Mouse (Mus musculus): ENCODE data around the gene Zfp874a. TPM values are rescaled to one million over a fixed set of nuclear protein-coding genes. Genes with fewer than 3 reads are reported as not detected.

The Zfp874a gene
- polyA plus RNA-seq (2014; fragmentation: Nextera tagmentation; extraction: Ambion mirVana): 8.8 and 9.0 TPM in 2 replicates

DNA sequence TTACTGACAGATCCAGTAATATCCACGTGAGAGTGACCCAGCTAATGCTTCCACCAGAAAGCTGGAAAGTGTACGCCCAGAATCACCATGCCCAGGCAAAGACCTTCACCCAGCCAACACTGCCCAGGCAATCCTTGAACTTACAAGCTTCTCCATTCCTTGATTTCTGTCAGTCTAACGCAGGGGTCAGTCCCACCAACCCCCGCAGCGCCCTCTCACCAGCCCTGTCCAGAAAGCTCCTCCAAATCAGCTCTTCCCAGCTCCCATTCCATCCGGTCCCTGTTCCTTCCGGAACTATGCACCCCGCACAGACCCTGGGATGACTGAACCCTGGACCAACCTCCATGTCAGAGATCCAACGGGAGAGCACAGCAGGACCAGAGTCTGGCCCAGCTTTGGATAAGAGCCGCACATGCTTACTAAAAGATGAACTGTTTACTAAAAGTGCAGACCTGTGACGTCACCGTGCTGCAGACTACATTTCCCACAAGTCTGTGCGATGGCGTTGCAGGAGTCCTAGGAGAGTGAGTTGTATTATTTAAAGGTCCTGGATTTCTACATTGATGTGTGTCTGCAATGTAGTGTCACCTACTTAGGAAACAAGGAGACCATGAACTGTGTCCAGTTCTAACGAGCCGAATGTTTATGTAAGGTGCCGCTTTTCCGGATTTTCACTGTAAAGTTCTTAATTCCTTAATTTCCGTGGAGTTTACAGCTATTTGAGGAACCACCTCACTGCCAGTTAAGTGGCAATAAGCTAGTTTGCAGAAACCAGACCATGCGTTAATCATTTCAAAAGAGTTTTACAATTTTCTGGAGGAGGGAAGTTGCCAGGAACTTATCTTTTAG is at the start of gene Zfp874a:
Gene Zfp874a, minus strand, starts transcription at position 453 of the 849 bp plus-strand sequence.
- H3K36me3 ChIP-seq (ENCODE audit: control insufficient read depth, insufficient read depth, low read length): peaks cover 13% of the 10 kb centered on the region
- DNase-seq (ENCODE audit: low spot score): peak; percentile 91
- H3K9ac ChIP-seq (ENCODE audit: low read length): peak within 1 kb of the TSS; percentile 48
- peak within 1 kb of the TSS; percentile 77 for H3K4me2 ChIP-seq (ENCODE audit: low read length)
- H3K27ac ChIP-seq (ENCODE audit: low read depth): peak within 1 kb of the TSS; percentile 6; the same call in 1 of the 2 replicates
- H3K27me3 ChIP-seq (replicated peaks; ENCODE audit: control insufficient read depth, insufficient read depth, low read length): no peaks in the 10 kb centered on the region
- peak within 1 kb of the TSS; percentile 67 for H3K4me3 ChIP-seq (ENCODE audit: low read depth, low read length)
- ATAC-seq (replicated peaks; ENCODE audit: low FRiP score, low TSS enrichment, low read depth): peak; percentile 96
- no peaks in the 10 kb centered on the region; the same call in 1 of the 2 replicates for H3K4me1 ChIP-seq (replicated peaks; ENCODE audit: control insufficient read depth, insufficient read depth, low read length)
- no peaks in the 10 kb centered on the region for H3K9me3 ChIP-seq (ENCODE audit: control insufficient read depth, low read length)
- WGBS: under 1% methylated on average over 20 of the region's 20 CpGs

- WGBS: 80% methylated on average over 1 of the region's 1 CpGs
- DNase-seq (ENCODE audit: low spot score) (no peak), ATAC-seq (replicated peaks; ENCODE audit: low FRiP score, low TSS enrichment, low read depth) (0 out of 2 replicates have a peak, but pooled peaks have one; percentile 20)
- Histone ChIP-seq H3K9me3 (ENCODE audit: control insufficient read depth, low read length) (no peaks in the 10 kb centered on the region), H3K9ac (ENCODE audit: low read length) (no peak overlapping the region), H3K27ac (ENCODE audit: low read depth) (no peak overlapping the region), H3K4me1 (replicated peaks; ENCODE audit: control insufficient read depth, insufficient read depth, low read length) (peaks cover 5% of the 10 kb centered on the region; the same call in 1 of the 2 replicates), H3K36me3 (ENCODE audit: control insufficient read depth, insufficient read depth, low read length) (no peaks in the 10 kb centered on the region), H3K4me2 (ENCODE audit: low read length) (peak overlapping the region; percentile 75), H3K4me3 (ENCODE audit: low read depth, low read length) (peak overlapping the region; percentile 86; the same call in 1 of the 2 replicates), H3K27me3 (replicated peaks; ENCODE audit: control insufficient read depth, insufficient read depth, low read length) (no peaks in the 10 kb centered on the region)
These were observed 49.5 kb upstream of the Zfp874a start for GRCm38 (mm10) chr13:67500908-67501307.

DNA sequence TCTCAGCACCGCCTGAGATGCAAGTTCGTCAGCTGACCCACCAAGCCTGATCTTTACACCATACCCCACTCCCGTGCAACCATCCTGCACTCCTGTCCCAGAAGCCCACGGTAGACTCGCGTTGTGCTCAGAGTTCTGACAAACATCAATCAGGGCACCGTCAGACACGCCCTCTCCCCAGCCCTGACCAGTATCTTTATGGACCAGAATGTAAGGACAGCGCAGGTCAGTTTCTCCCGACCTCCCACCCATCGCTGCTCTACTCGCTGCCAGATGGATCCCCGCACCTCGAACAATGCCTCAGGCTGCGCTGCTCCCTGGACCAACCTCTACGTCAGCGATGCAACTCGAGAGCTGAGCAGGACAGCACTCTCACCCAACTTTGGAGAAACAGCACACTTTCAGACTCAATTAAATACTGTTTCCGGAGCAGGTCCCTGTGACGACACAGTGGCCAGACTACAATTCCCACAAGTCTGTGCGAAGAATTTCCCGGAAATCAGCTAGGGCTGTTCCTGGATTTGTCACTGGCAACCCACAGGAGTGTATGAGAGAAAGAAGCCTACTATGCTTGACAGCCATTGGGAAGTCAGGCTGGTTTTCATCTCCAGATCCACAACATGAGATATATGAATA is 48.8 kb upstream of the Zfp874a start, which contains the start of gene Zfp58:
Gene Zfp58, minus strand, starts transcription at position 472 of the 636 bp plus-strand sequence.
- peak within 1 kb of the TSS; percentile 86 for H3K4me3 ChIP-seq (ENCODE audit: low read depth, low read length)
- peaks cover 5% of the 10 kb centered on the region; the same call in 1 of the 2 replicates for H3K4me1 ChIP-seq (replicated peaks; ENCODE audit: control insufficient read depth, insufficient read depth, low read length)
- peak within 1 kb of the TSS; percentile 63 for H3K9ac ChIP-seq (ENCODE audit: low read length)
- peak within 1 kb of the TSS; percentile 75 for H3K4me2 ChIP-seq (ENCODE audit: low read length)
- H3K36me3 ChIP-seq (ENCODE audit: control insufficient read depth, insufficient read depth, low read length): no peaks in the 10 kb centered on the region
- no peaks in the 10 kb centered on the region for H3K27me3 ChIP-seq (replicated peaks; ENCODE audit: control insufficient read depth, insufficient read depth, low read length)
- under 1% methylated on average over 22 of the region's 22 CpGs for WGBS
- peak; percentile 90 for DNase-seq (ENCODE audit: low spot score)
- ATAC-seq (replicated peaks; ENCODE audit: low FRiP score, low TSS enrichment, low read depth): peak; percentile 95
- 0 out of 2 replicates have a peak, but pooled peaks cover under 1% of the 10 kb centered on the region for H3K9me3 ChIP-seq (ENCODE audit: control insufficient read depth, low read length)
- peak within 1 kb of the TSS; percentile 40; the same call in 1 of the 2 replicates for H3K27ac ChIP-seq (ENCODE audit: low read depth)

DNA sequence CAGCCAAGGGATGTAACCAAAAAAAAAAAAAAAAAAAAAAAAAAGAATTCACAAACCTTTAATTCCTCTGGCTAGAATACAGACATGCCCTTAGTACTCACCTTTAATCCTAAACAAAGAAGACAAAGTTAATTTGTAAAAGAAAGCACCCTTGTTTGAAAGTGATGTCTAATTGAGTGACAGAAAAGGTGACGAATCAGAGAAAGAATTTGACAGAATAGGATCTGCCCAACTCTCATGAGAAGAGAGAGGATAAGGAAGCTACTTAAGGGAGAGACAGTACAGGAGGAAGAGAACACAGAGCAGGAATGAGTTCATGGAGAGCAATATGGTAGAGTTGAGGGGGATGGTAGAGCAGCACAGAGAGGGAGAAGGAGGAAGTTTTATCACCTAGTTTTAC is 44.2 kb upstream of the Zfp874a start:
- peaks cover 14% of the 10 kb centered on the region for H3K9me3 ChIP-seq (ENCODE audit: control insufficient read depth, low read length)
- 91% methylated on average over 1 of the region's 1 CpGs for WGBS
- no peak overlapping the region for H3K27ac ChIP-seq (ENCODE audit: low read depth)
- no peak overlapping the region for H3K4me2 ChIP-seq (ENCODE audit: low read length)
- peaks cover 5% of the 10 kb centered on the region; the same call in 1 of the 2 replicates for H3K4me1 ChIP-seq (replicated peaks; ENCODE audit: control insufficient read depth, insufficient read depth, low read length)
- DNase-seq (ENCODE audit: low spot score): no peak
- H3K4me3 ChIP-seq (ENCODE audit: low read depth, low read length): no peak overlapping the region
- peaks cover 41% of the 10 kb centered on the region for H3K36me3 ChIP-seq (ENCODE audit: control insufficient read depth, insufficient read depth, low read length)
- H3K9ac ChIP-seq (ENCODE audit: low read length): no peak overlapping the region
- ATAC-seq (replicated peaks; ENCODE audit: low FRiP score, low TSS enrichment, low read depth): no peak
- no peaks in the 10 kb centered on the region for H3K27me3 ChIP-seq (replicated peaks; ENCODE audit: control insufficient read depth, insufficient read depth, low read length)

DNA sequence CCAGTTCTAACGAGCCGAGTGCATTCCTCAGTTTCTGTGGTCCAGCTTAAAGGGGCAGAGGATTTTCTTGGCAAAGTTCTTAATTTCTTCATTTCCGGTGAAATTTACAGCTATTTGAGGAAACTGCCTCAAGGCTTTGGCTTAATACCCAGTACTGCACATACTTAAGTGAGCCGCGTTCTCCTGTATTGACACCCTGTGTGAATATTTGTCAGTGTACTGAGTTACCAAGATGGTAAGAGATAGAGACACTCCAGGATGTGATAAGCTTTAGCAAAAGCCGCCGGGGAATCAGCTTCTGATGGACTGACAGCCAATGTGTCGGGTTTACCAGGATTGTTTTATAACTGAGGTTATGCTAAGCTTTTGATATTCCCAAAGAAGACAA is 33.0 kb upstream of the Zfp874a start:
- peak; percentile 18; the same call in 1 of the 2 replicates for ATAC-seq (replicated peaks; ENCODE audit: low FRiP score, low TSS enrichment, low read depth)

DNA sequence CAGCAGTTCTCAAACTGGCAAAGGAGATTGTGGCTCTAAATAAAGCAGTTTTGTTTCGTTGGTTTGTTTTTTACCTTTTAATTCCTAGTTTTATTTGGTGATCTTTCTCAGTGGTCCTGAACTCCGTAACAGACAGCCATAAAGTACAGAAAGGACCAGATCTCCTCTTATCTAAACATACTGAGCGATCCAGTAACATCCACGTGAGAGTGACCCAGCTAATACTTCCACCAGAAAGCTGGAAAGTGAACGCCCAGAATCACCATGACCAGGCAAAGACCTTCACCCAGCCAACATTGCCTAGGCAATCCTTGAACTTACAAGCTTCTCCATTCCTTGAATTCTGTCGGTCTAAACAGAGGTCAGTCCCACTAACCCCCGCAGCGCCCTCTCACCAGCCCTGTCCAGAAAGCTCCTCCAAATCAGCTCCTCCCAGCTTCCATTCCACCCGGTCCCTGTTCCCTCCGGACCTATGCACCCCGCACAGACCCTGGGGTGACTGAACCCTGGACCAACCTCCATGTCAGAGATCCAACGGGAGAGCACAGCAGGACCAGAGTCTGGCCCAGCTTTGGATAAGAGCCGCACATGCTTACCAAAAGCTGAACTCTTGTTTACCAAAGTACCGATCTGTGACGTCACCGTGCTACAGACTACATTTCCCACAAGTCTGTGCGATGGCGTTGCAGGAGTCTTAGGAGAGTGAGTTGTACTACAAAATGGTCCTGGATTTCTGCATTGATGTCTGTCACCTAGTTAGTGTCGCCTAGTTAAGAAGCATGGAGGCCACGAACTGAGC is 32.4 kb upstream of the Zfp874a start, which contains the start of gene Zfp874b:
Gene Zfp874b, minus strand, starts transcription at position 634 of the 799 bp plus-strand sequence.
- H3K27me3 ChIP-seq (replicated peaks; ENCODE audit: control insufficient read depth, insufficient read depth, low read length): no peaks in the 10 kb centered on the region
- H3K4me1 ChIP-seq (replicated peaks; ENCODE audit: control insufficient read depth, insufficient read depth, low read length): peaks cover 5% of the 10 kb centered on the region
- peak within 1 kb of the TSS; percentile 60 for H3K9ac ChIP-seq (ENCODE audit: low read length)
- WGBS: 3% methylated on average over 20 of the region's 20 CpGs
- ATAC-seq (replicated peaks; ENCODE audit: low FRiP score, low TSS enrichment, low read depth) (peak; percentile 94), DNase-seq (ENCODE audit: low spot score) (peak; percentile 93)
- H3K27ac ChIP-seq (ENCODE audit: low read depth): no peak within 1 kb of the TSS; the same call in 1 of the 2 replicates
- peaks cover 2% of the 10 kb centered on the region; the same call in 1 of the 2 replicates for H3K36me3 ChIP-seq (ENCODE audit: control insufficient read depth, insufficient read depth, low read length)
- H3K4me3 ChIP-seq (ENCODE audit: low read depth, low read length): peak within 1 kb of the TSS; percentile 72
- peak within 1 kb of the TSS; percentile 51 for H3K4me2 ChIP-seq (ENCODE audit: low read length)
- no peaks in the 10 kb centered on the region for H3K9me3 ChIP-seq (ENCODE audit: control insufficient read depth, low read length)

More for the DNA sequence above, 33.0 kb upstream of the Zfp874a start:
- Histone ChIP-seq H3K36me3 (ENCODE audit: control insufficient read depth, insufficient read depth, low read length) (peaks cover 6% of the 10 kb centered on the region; the same call in 1 of the 2 replicates), H3K27ac (ENCODE audit: low read depth) (no peak overlapping the region), H3K9me3 (ENCODE audit: control insufficient read depth, low read length) (no peaks in the 10 kb centered on the region), H3K4me3 (ENCODE audit: low read depth, low read length) (peak overlapping the region; percentile 72), H3K4me2 (ENCODE audit: low read length) (peak overlapping the region; percentile 51), H3K4me1 (replicated peaks; ENCODE audit: control insufficient read depth, insufficient read depth, low read length) (peaks cover 5% of the 10 kb centered on the region), H3K27me3 (replicated peaks; ENCODE audit: control insufficient read depth, insufficient read depth, low read length) (no peaks in the 10 kb centered on the region), H3K9ac (ENCODE audit: low read length) (peak overlapping the region; percentile 60; the same call in 1 of the 2 replicates)
- no peak for DNase-seq (ENCODE audit: low spot score)
- WGBS: 41% methylated on average over 8 of the region's 8 CpGs

DNA sequence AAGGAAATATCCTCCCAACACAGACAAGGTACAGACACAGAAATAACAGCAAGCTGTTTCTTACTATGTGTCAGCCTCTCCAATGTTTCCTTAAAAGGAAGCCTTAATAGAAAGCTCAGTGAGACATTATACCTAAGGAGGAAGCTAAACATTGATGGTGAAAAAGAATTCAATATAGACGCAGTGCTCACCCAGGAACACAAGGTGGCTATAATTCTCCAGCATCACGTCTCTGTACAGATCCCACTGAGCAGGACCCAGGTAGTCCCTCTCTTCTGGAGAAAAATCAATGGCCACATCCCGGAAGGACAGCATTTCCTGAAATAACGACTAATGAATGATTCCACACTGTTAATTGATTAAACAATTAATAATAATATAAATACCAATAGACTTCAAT is 30.1 kb upstream of the Zfp874a start:
- H3K36me3 ChIP-seq (ENCODE audit: control insufficient read depth, insufficient read depth, low read length): peaks cover 14% of the 10 kb centered on the region

DNA sequence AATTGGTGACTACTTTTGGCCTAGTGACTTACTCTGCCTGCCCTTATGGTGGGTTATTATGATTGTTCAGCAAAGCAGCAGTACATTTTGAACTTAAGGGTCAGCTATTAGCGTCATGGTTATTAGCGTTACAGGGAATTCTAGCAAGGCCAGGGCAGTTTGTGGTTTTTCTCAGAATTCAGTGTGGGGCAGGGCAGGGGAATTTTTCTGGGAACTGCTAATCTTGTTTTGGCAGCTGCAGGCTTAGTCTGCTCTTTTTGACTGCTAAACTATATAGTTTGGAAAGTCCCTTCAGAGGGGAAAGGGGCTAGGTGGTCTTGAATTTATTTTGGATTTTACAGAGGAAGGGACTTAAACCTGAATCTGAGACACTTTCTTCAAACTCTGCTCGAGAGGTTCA is 17.9 kb upstream of the Zfp874a start:
- Histone ChIP-seq H3K9ac (ENCODE audit: low read length) (no peak overlapping the region), H3K9me3 (ENCODE audit: control insufficient read depth, low read length) (no peaks in the 10 kb centered on the region), H3K27ac (ENCODE audit: low read depth) (no peak overlapping the region), H3K4me1 (replicated peaks; ENCODE audit: control insufficient read depth, insufficient read depth, low read length) (no peaks in the 10 kb centered on the region), H3K36me3 (ENCODE audit: control insufficient read depth, insufficient read depth, low read length) (peaks cover 12% of the 10 kb centered on the region), H3K27me3 (replicated peaks; ENCODE audit: control insufficient read depth, insufficient read depth, low read length) (no peaks in the 10 kb centered on the region), H3K4me2 (ENCODE audit: low read length) (no peak overlapping the region), H3K4me3 (ENCODE audit: low read depth, low read length) (no peak overlapping the region)
- no peak for ATAC-seq (replicated peaks; ENCODE audit: low FRiP score, low TSS enrichment, low read depth)
- 92% methylated on average over 3 of the region's 3 CpGs for WGBS
- DNase-seq (ENCODE audit: low spot score): no peak

More for the DNA sequence above, 30.1 kb upstream of the Zfp874a start:
- Histone ChIP-seq H3K9ac (ENCODE audit: low read length) (no peak overlapping the region), H3K27ac (ENCODE audit: low read depth) (no peak overlapping the region), H3K27me3 (replicated peaks; ENCODE audit: control insufficient read depth, insufficient read depth, low read length) (no peaks in the 10 kb centered on the region), H3K4me3 (ENCODE audit: low read depth, low read length) (no peak overlapping the region), H3K4me1 (replicated peaks; ENCODE audit: control insufficient read depth, insufficient read depth, low read length) (peaks cover 5% of the 10 kb centered on the region), H3K4me2 (ENCODE audit: low read length) (no peak overlapping the region), H3K9me3 (ENCODE audit: control insufficient read depth, low read length) (no peaks in the 10 kb centered on the region)
- WGBS: 57% methylated on average over 4 of the region's 4 CpGs
- DNase-seq (ENCODE audit: low spot score) (no peak), ATAC-seq (replicated peaks; ENCODE audit: low FRiP score, low TSS enrichment, low read depth) (no peak)

Data from intestine, embryonic 14.5 days (tissue).